Mouse (Mus musculus) cerebellum, adult 2 months (tissue): Measurements from ENCODE around the gene Strn4.

ENCODE experiments used
- CTCF ChIP-seq: fragments of 200-500 bp; IDR thresholded peaks from 2 replicates; pipeline ENCODE4 v1.5.1; 2011; ENCODE audit warnings: low read depth, mild to moderate bottlenecking, control low read depth, low read length, moderate library complexity, borderline replicate concordance; ENCODE audit not compliant: insufficient read depth
- POLR2A ChIP-seq: fragments of 200-500 bp; IDR thresholded peaks from 2 replicates; pipeline ENCODE4 v1.6.1; 2011; ENCODE audit warnings: low read length, control low read depth, borderline replicate concordance; ENCODE audit not compliant: insufficient read depth

- TF ChIP-seq CTCF (no peak), POLR2A (no peak)
Measured at GRCm38 (mm10) chr7:16812505-16812904, 3.2 kb upstream of the Strn4 start.
